Mouse (Mus musculus): ENCODE measurements around the gene Plekhj1. TPM values are rescaled to one million over a fixed set of nuclear protein-coding genes. Genes with fewer than 3 reads are reported as not detected.
"Not testable (repeated sequence)": the region's sequence is repeated elsewhere in the genome, so short reads cannot be mapped to it uniquely, and the experiment has no call there.

Plekhj1 gene
- polyA plus RNA-seq, 1 experiment = 251 TPM

GRCm38 (mm10) chr10:80827063-80827869 is 28.8 kb upstream of the Plekhj1 start:
- peaks cover 36% of the 10 kb centered on the region for H3K36me3 ChIP-seq (replicated peaks; ENCODE audit: low read length)
- TF ChIP-seq GATA1 (IDR thresholded peaks at IDR 0.05; ENCODE audit: borderline replicate concordance, low read length) (no peak), FLI1 (IDR thresholded peaks at IDR 0.05; ENCODE audit: low read length) (no peak)
- peaks cover 74% of the 10 kb centered on the region for H3K4me1 ChIP-seq
- H3K9me3 ChIP-seq = no peaks in the 10 kb centered on the region
- peak overlapping the region; percentile 93 for H3K4me3 ChIP-seq (replicated peaks)
- peaks cover under 1% of the 10 kb centered on the region for H3K27me3 ChIP-seq (replicated peaks)

- peak within 1 kb of the TSS; percentile 93 for H3K4me3 ChIP-seq (replicated peaks)
- no peaks in the 10 kb centered on the region for H3K27me3 ChIP-seq (replicated peaks)
- peaks cover 36% of the 10 kb centered on the region for H3K36me3 ChIP-seq (replicated peaks; ENCODE audit: low read length)
- TF ChIP-seq GATA1 (IDR thresholded peaks at IDR 0.05; ENCODE audit: borderline replicate concordance, low read length) (no peak), FLI1 (IDR thresholded peaks at IDR 0.05; ENCODE audit: low read length) (no peak)
- peaks cover 71% of the 10 kb centered on the region for H3K4me1 ChIP-seq
- H3K9me3 ChIP-seq = no peaks in the 10 kb centered on the region
Measured at GRCm38 (mm10) chr10:80826151-80827062, 28.0 kb upstream of the Plekhj1 start, which contains the start of gene Oaz1. Oaz1 (plus strand) TSS chr10:80826656.

- no peaks in the 10 kb centered on the region for H3K27me3 ChIP-seq (replicated peaks)
- H3K9me3 ChIP-seq = no peaks in the 10 kb centered on the region
- peaks cover 23% of the 10 kb centered on the region for H3K36me3 ChIP-seq (replicated peaks; ENCODE audit: low read length)
- TF ChIP-seq FLI1 (IDR thresholded peaks at IDR 0.05; ENCODE audit: low read length) (no peak), GATA1 (IDR thresholded peaks at IDR 0.05; ENCODE audit: borderline replicate concordance, low read length) (no peak)
- peak overlapping the region; percentile 21 for H3K4me3 ChIP-seq (replicated peaks)
- H3K4me1 ChIP-seq = peaks cover 55% of the 10 kb centered on the region
Measured at GRCm38 (mm10) chr10:80824827-80825226, 26.4 kb upstream of the Plekhj1 start.

- TF ChIP-seq GATA1 (IDR thresholded peaks at IDR 0.05; ENCODE audit: borderline replicate concordance, low read length) (no peak), FLI1 (IDR thresholded peaks at IDR 0.05; ENCODE audit: low read length) (no peak)
- Histone ChIP-seq H3K9me3 (no peaks in the 10 kb centered on the region), H3K27me3 (replicated peaks) (no peaks in the 10 kb centered on the region), H3K36me3 (replicated peaks; ENCODE audit: low read length) (peaks cover 15% of the 10 kb centered on the region), H3K4me1 (peaks cover 54% of the 10 kb centered on the region), H3K4me3 (replicated peaks) (peak overlapping the region; percentile 86)
Measured at GRCm38 (mm10) chr10:80823847-80824643, 25.6 kb upstream of the Plekhj1 start.

GRCm38 (mm10) chr10:80823316-80823715 is 24.9 kb upstream of the Plekhj1 start:
- Histone ChIP-seq H3K9me3 (no peaks in the 10 kb centered on the region), H3K4me1 (peaks cover 57% of the 10 kb centered on the region), H3K36me3 (replicated peaks; ENCODE audit: low read length) (peaks cover 10% of the 10 kb centered on the region), H3K27me3 (replicated peaks) (no peaks in the 10 kb centered on the region), H3K4me3 (replicated peaks) (no peak overlapping the region)
- TF ChIP-seq FLI1 (IDR thresholded peaks at IDR 0.05; ENCODE audit: low read length) (no peak), GATA1 (IDR thresholded peaks at IDR 0.05; ENCODE audit: borderline replicate concordance, low read length) (no peak)

GRCm38 (mm10) chr10:80822528-80822927 is 24.1 kb upstream of the Plekhj1 start:
- H3K4me3 ChIP-seq (replicated peaks) = peak overlapping the region; percentile 78
- H3K4me1 ChIP-seq = peaks cover 51% of the 10 kb centered on the region
- H3K27me3 ChIP-seq (replicated peaks) = no peaks in the 10 kb centered on the region
- TF ChIP-seq FLI1 (IDR thresholded peaks at IDR 0.05; ENCODE audit: low read length) (no peak), GATA1 (IDR thresholded peaks at IDR 0.05; ENCODE audit: borderline replicate concordance, low read length) (no peak)
- H3K36me3 ChIP-seq (replicated peaks; ENCODE audit: low read length) = peaks cover 3% of the 10 kb centered on the region
- no peaks in the 10 kb centered on the region for H3K9me3 ChIP-seq

GRCm38 (mm10) chr10:80821991-80822390 is 23.6 kb upstream of the Plekhj1 start:
- Histone ChIP-seq H3K27me3 (replicated peaks) (no peaks in the 10 kb centered on the region), H3K4me3 (replicated peaks) (peak overlapping the region; percentile 78), H3K9me3 (no peaks in the 10 kb centered on the region), H3K4me1 (peaks cover 49% of the 10 kb centered on the region), H3K36me3 (replicated peaks; ENCODE audit: low read length) (no peaks in the 10 kb centered on the region)
- no peak for TF ChIP-seq GATA1 (IDR thresholded peaks at IDR 0.05; ENCODE audit: borderline replicate concordance, low read length)
- TF ChIP-seq FLI1 (IDR thresholded peaks at IDR 0.05; ENCODE audit: low read length) = no peak

GRCm38 (mm10) chr10:80819406-80819805 is 21.0 kb upstream of the Plekhj1 start:
- peaks cover 41% of the 10 kb centered on the region for H3K4me1 ChIP-seq
- no peak overlapping the region for H3K4me3 ChIP-seq (replicated peaks)
- TF ChIP-seq FLI1 (IDR thresholded peaks at IDR 0.05; ENCODE audit: low read length) = no peak
- no peak for TF ChIP-seq GATA1 (IDR thresholded peaks at IDR 0.05; ENCODE audit: borderline replicate concordance, low read length)
- no peaks in the 10 kb centered on the region for H3K9me3 ChIP-seq
- peaks cover 2% of the 10 kb centered on the region for H3K27me3 ChIP-seq (replicated peaks)
- no peaks in the 10 kb centered on the region for H3K36me3 ChIP-seq (replicated peaks; ENCODE audit: low read length)

GRCm38 (mm10) chr10:80818599-80819281 is 20.3 kb upstream of the Plekhj1 start:
- no peaks in the 10 kb centered on the region for H3K9me3 ChIP-seq
- H3K27me3 ChIP-seq (replicated peaks) = peaks cover 2% of the 10 kb centered on the region
- H3K36me3 ChIP-seq (replicated peaks; ENCODE audit: low read length) = no peaks in the 10 kb centered on the region
- TF ChIP-seq FLI1 (IDR thresholded peaks at IDR 0.05; ENCODE audit: low read length) = no peak
- no peak for TF ChIP-seq GATA1 (IDR thresholded peaks at IDR 0.05; ENCODE audit: borderline replicate concordance, low read length)
- peaks cover 35% of the 10 kb centered on the region for H3K4me1 ChIP-seq
- no peak overlapping the region for H3K4me3 ChIP-seq (replicated peaks)

GRCm38 (mm10) chr10:80817955-80818354 is 19.5 kb upstream of the Plekhj1 start:
- peaks cover 32% of the 10 kb centered on the region for H3K4me1 ChIP-seq
- not testable (repeated sequence) for H3K36me3 ChIP-seq (replicated peaks; ENCODE audit: low read length); H3K27me3 ChIP-seq (replicated peaks); H3K4me3 ChIP-seq (replicated peaks); H3K9me3 ChIP-seq

Data from megakaryocyte, embryonic 14.5 days (primary cell).